Mouse (Mus musculus) embryonic facial prominence, embryonic 14.5 days (tissue): ENCODE results near the gene Rabggta. TPM values are rescaled to one million over a fixed set of nuclear protein-coding genes. Genes with fewer than 3 reads are reported as not detected.

Source experiments
- ATAC-seq: fragments of 200-750 bp; cut with Nextera tagmentation; 2 replicates; pipeline ENCODE4 v1.8.0; 2017; ENCODE audit warnings: low read depth, moderate number of reproducible peaks, moderate TSS enrichment
- DNase-seq: peaks from one replicate; pipeline ENCODE4 v3.0.0-alpha.2; 2015; ENCODE audit warnings: low spot score
- H3K27ac ChIP-seq: fragments of 300-500 bp; sonication (generic); replicated peaks from 2 replicates; pipeline ENCODE4 v1.5.1; 2014; ENCODE audit warnings: low read depth, mild to moderate bottlenecking, low read length, moderate library complexity
- H3K27me3 ChIP-seq: fragments of 300-500 bp; sonication (generic); replicated peaks from 2 replicates; pipeline ENCODE4 v1.6.1; 2014; ENCODE audit warnings: low read length; ENCODE audit not compliant: control insufficient read depth, insufficient read depth
- H3K36me3 ChIP-seq: fragments of 300-500 bp; sonication (generic); 2 replicates; pipeline ENCODE4 v1.6.1; 2014; ENCODE audit warnings: low read length, mixed read lengths; ENCODE audit not compliant: control insufficient read depth, insufficient read depth
- H3K4me1 ChIP-seq: fragments of 300-500 bp; sonication (generic); 2 replicates; pipeline ENCODE4 v1.6.1; 2014; ENCODE audit warnings: antibody characterized with exemption, low read length; ENCODE audit not compliant: control insufficient read depth, insufficient read depth
- H3K4me2 ChIP-seq: fragments of 300-500 bp; sonication (generic); 2 replicates; pipeline ENCODE4 v1.6.1; 2014; ENCODE audit warnings: low read depth, mild to moderate bottlenecking, low read length, moderate library complexity, mixed read lengths
- H3K4me3 ChIP-seq: fragments of 300-500 bp; sonication (generic); 2 replicates; pipeline ENCODE4 v1.5.1; 2014; ENCODE audit warnings: low read depth, mild to moderate bottlenecking, low read length
- H3K9ac ChIP-seq: fragments of 300-500 bp; sonication (generic); 2 replicates; pipeline ENCODE4 v1.6.1; 2014; ENCODE audit warnings: low read depth, mild to moderate bottlenecking, low read length, moderate library complexity, mixed read lengths
- H3K9me3 ChIP-seq: fragments of 300-500 bp; sonication (generic); 2 replicates; pipeline ENCODE4 v1.6.1; 2016; ENCODE audit warnings: low read length; ENCODE audit not compliant: control insufficient read depth
- WGBS: fragments of 180-500 bp; shearing (Covaris S2); extraction: QIAGEN DNeasy Blood & Tissue Kit; methylation state at CpG from one replicate; pipeline ENCODE4 v1.1.7; 2014; 5-methylcytosine and 5-hydroxymethylcytosine counted together
- polyA plus RNA-seq: library from polyadenylated mRNA; unstranded; fragments of >200 nt; fragmentation: Nextera tagmentation; extraction: Ambion mirVana; gene quantifications from 2 replicates; pipeline ENCODE4 v1.2.1, GENCODE M21; 2014

Gene Rabggta
- polyA plus RNA-seq, 1 experiment from 2014 or later: 20.7 TPM

DNA sequence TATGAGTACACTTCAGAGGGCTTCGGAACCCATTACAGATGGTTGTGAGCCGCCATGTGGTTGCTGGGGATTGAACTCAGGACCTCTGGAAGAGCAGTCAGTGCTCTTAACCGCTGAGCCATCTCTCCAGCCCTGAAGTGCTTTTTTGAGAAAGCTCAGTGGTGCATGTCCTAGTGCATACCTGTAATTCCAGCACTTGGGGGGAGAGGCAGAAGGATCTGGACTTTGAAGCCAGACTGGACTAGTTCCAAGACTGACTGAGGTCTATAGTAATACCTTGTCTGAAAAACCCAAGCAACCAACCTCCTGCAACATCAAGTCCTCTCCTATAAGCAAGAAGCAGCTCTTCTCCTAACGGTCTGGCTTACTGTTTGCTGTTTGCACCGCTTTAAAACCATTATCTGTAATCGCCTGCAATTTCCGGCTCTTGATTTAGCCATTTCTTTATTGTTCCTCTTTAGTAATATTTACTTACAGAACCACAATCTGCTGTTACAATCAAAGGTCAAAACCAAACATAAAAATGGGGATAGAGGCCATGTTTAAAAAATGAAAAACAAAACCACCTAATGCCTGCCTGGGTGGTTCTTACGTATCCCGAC, 15.1 kb upstream of the Rabggta start:
- WGBS: 83% methylated on average over 9 of the region's 9 CpGs
- Histone ChIP-seq H3K9me3 (no peaks in the 10 kb centered on the region), H3K4me2 (no peak overlapping the region), H3K36me3 (peaks cover 38% of the 10 kb centered on the region), H3K4me1 (no peaks in the 10 kb centered on the region), H3K27me3 (no peaks in the 10 kb centered on the region), H3K27ac (no peak overlapping the region), H3K4me3 (no peak overlapping the region), H3K9ac (no peak overlapping the region)
- DNase-seq (no peak), ATAC-seq (no peak)

GRCm38 (mm10) chr14:55735758-55736157, 13.7 kb upstream of the Rabggta start:
- ATAC-seq: no peak
- H3K4me1 ChIP-seq: no peaks in the 10 kb centered on the region
- no peaks in the 10 kb centered on the region for H3K9me3 ChIP-seq
- 80% methylated on average over 4 of the region's 4 CpGs for WGBS
- H3K9ac ChIP-seq: no peak overlapping the region
- H3K27me3 ChIP-seq: no peaks in the 10 kb centered on the region
- H3K36me3 ChIP-seq: peaks cover 25% of the 10 kb centered on the region
- DNase-seq: no peak
- H3K27ac ChIP-seq: no peak overlapping the region
- no peak overlapping the region for H3K4me3 ChIP-seq
- H3K4me2 ChIP-seq: no peak overlapping the region

- 66% methylated on average over 3 of the region's 3 CpGs for WGBS
- Histone ChIP-seq H3K4me2 (no peak overlapping the region), H3K4me3 (no peak overlapping the region), H3K27ac (no peak overlapping the region), H3K9ac (no peak overlapping the region), H3K36me3 (peaks cover 21% of the 10 kb centered on the region), H3K9me3 (no peaks in the 10 kb centered on the region), H3K27me3 (no peaks in the 10 kb centered on the region), H3K4me1 (no peaks in the 10 kb centered on the region)
- ATAC-seq (no peak), DNase-seq (no peak)
Measured at GRCm38 (mm10) chr14:55735334-55735733, 13.3 kb upstream of the Rabggta start.

DNA sequence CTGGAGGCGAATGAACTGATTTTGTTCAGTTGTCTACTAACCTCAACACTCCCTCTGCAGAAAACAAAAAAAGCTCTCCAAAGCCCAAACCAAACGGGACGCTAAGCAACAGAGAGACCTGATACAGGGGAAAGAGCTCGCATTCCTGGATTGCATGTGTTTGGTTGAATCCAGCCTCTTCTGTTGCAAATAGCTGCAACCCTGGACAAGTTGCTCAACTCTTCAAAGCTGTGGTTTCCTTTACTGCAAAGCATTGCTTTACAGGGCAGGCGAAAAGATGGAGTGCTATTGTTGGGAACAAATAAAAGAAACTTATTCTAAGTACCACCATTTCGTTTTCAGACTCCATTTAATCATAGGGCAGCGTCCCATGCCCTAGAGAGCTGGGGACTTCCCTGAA, 12.8 kb upstream of the Rabggta start:
- Histone ChIP-seq H3K4me2 (no peak overlapping the region), H3K4me3 (no peak overlapping the region), H3K4me1 (no peaks in the 10 kb centered on the region), H3K9me3 (no peaks in the 10 kb centered on the region), H3K27me3 (no peaks in the 10 kb centered on the region), H3K36me3 (peaks cover 16% of the 10 kb centered on the region), H3K27ac (no peak overlapping the region), H3K9ac (no peak overlapping the region)
- DNase-seq: no peak
- 73% methylated on average over 7 of the region's 7 CpGs for WGBS
- no peak for ATAC-seq

DNA sequence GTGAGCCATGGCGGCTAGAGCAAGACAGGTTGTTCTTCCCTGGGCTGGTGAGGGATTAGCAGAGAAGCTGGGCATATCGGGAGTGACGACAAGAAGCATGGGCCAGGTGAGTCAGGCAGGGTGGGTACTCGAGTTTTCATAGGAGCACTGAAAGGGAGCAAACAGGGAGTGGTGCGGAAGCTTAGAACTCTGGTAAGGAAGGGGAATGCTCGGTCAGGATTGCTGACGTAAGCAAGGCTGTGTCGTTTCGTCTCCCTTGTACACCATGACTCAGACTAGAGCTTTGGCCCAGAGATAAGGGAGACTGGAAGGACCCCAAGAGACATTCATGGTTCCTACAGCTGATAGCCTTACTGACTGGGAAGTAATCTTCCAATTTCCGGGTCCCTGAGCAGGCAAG, 11.8 kb upstream of the Rabggta start:
- ATAC-seq: no peak

GRCm38 (mm10) chr14:55730531-55731032, 8.5 kb upstream of the Rabggta start:
- no peak overlapping the region for H3K4me3 ChIP-seq
- H3K36me3 ChIP-seq: no peaks in the 10 kb centered on the region
- H3K9me3 ChIP-seq: no peaks in the 10 kb centered on the region
- H3K4me1 ChIP-seq: no peaks in the 10 kb centered on the region
- H3K9ac ChIP-seq: no peak overlapping the region
- 83% methylated on average over 7 of the region's 7 CpGs for WGBS
- H3K27me3 ChIP-seq: no peaks in the 10 kb centered on the region
- H3K4me2 ChIP-seq: no peak overlapping the region
- ATAC-seq (no peak), DNase-seq (no peak)
- no peak overlapping the region for H3K27ac ChIP-seq

More for the DNA sequence above, 11.8 kb upstream of the Rabggta start:
- Histone ChIP-seq H3K9me3 (no peaks in the 10 kb centered on the region), H3K4me1 (no peaks in the 10 kb centered on the region), H3K36me3 (peaks cover 6% of the 10 kb centered on the region; the same call in 1 of the 2 replicates), H3K4me3 (no peak overlapping the region), H3K27me3 (no peaks in the 10 kb centered on the region), H3K27ac (no peak overlapping the region), H3K9ac (no peak overlapping the region), H3K4me2 (no peak overlapping the region)
- no peak for DNase-seq
- WGBS: 78% methylated on average over 10 of the region's 10 CpGs

DNA sequence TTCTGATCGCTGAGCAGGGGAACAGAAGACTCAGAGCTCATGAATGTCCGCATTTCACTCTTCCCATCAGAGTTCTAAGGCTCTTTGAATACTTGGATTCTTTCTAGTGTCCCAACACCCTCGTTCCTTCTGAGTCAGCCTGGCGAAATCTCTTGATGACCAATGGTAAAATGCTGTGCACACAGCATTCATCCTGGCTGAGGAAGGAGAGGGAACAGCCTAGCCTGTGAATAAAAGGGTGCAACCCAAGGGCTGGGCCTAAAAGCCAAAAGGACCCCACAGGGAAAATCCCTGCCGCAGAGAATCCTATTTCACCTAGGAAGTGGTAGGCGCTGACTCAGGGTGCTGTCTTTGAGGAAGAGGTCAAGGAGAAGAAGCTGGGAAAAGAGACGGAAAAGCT, 8.1 kb upstream of the Rabggta start:
- DNase-seq (no peak), ATAC-seq (no peak)
- H3K27me3 ChIP-seq: no peaks in the 10 kb centered on the region
- no peaks in the 10 kb centered on the region for H3K9me3 ChIP-seq
- no peak overlapping the region for H3K9ac ChIP-seq
- no peak overlapping the region for H3K4me3 ChIP-seq
- no peak overlapping the region for H3K27ac ChIP-seq
- H3K4me2 ChIP-seq: no peak overlapping the region
- H3K36me3 ChIP-seq: no peaks in the 10 kb centered on the region
- 72% methylated on average over 7 of the region's 7 CpGs for WGBS
- H3K4me1 ChIP-seq: no peaks in the 10 kb centered on the region

DNA sequence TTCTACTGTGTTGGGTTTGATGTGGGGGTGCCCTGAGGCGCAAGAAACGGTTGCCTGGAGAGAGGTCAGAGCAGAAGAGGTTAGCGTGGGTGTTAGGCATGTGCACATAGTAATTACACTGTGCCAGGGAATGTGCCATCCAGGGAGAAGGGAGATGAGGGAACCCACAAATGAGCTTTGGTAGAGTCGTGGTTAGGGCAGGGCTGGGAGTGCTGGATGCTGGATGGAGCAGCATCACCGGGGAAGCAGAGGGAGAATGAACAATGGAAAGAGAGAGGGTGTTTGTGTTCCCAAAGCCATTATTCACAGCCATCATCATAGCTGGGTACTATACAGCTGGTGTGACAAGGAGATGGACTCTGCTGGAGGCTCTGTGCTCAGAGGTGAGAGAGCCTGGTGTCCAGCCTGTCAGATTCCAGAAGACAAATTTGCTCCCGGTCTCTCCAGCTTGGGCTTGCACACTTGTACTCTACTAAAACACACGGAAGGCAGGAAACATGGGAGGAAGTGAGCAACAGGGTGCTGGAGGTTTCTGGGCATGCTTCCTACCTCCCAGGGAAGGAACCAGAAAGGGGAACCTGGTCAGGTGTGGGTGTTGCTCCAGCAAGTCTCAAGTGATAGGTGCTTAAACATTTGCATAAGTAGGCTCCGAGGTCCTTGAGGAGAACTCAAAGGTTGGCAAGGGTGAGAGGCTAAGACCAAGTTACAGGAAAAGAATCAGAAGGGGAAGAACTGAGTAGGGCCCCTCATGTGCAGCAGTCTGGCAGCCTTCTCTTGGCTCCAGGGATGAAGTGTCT, 6.0 kb upstream of the Rabggta start:
- WGBS: 61% methylated on average over 8 of the region's 8 CpGs
- no peak for ATAC-seq

More for the DNA sequence above, 6.0 kb upstream of the Rabggta start:
- Histone ChIP-seq H3K4me3 (no peak overlapping the region), H3K27me3 (no peaks in the 10 kb centered on the region), H3K9ac (no peak overlapping the region), H3K4me2 (no peak overlapping the region), H3K4me1 (no peaks in the 10 kb centered on the region), H3K36me3 (no peaks in the 10 kb centered on the region), H3K27ac (no peak overlapping the region), H3K9me3 (no peaks in the 10 kb centered on the region)
- DNase-seq: no peak
